Mouse (Mus musculus) ovary, postnatal 14 days (tissue): Measurements from ENCODE around the gene Zbtb7b.
A peak's percentile ranks its signal among the peaks of the same experiment; 100 is the strongest.

ENCODE experiments used
- DNase-seq: peaks from one replicate; pipeline ENCODE4 v3.0.0; 2022; ENCODE audit warnings: low spot score

Gene Zbtb7b

GRCm38 (mm10) chr3:89388901-89389740 is 5.5 kb downstream of the Zbtb7b start:
- DNase-seq = no peak

DNA sequence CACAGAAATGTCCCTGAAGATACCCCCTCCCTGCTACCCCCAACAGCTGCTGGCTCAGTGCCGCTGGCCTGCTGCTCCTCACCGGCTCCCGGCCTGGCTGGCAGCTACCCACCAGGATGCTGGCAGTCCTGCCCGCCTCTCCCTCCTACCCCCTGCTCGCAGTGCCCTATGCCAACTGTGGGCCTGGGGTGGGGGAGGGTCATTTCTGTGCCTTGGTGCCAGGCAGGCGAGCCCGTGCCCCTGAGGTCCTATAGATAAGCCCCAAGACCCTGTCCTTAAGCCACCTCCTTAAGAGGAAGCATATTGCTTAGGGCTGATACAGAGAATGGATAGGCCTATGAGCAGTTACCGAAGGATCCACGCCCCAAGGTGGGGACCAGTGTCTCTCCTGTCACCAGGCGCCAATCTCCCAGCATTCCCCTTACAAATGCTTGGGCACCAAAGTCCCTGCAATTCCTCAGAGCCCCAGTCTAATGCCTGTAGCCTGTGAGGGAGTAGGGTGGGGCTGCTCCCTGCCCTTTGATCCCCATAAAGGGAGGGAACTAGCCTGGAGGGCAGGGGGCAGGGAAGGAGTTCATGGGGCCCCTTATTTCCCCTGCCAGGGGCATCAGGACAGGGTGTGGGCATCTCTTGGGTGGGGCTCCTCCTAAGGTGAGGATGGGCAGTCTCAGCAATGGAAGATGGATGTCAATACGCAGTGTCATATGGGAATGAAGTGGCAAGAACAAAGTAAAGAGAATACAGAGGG is 6.3 kb downstream of the Zbtb7b start:
- DNase-seq = peak; percentile 61

DNA sequence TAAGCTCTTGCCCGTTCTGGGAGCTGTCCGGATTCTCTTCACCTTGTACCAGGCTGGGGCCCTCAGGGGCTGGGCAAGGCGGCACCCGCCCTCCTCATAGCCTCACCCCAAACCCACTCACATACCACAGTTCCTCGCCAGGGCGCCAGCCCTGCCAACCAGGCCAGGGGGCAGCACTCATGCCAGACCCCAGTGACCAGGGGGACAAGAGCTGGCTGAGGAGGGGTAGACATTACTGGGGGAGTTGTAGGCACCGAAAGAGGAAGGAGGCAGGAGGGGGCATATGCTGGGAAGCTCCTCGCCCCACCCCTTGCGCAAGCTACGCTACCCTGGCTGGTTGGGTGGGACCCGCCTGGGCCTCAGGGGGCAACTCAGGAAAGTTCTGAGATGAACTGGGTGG is 6.9 kb downstream of the Zbtb7b start:
- DNase-seq = no peak

GRCm38 (mm10) chr3:89386438-89387420 is 7.8 kb downstream of the Zbtb7b start:
- DNase-seq = no peak

DNA sequence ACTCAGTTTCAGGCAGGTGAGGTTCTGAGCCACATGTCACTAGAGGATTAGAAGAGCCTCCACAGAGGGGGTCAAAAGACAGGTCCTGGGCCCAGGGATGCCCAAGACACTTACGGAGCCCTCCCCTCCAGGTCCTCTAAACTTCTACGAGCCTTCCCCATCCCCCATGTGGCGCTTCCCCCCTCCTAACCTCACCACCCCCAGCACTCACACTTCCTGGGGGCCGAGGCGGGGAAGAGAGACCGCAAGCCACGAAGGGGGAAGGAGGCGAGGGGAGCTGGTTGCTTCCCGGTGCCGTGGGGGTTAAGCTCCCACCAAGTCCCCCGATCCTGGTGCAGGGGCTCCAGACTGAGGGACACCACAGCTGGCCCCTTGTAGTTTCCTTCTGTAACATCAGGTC is 9.1 kb downstream of the Zbtb7b start:
- no peak for DNase-seq

DNA sequence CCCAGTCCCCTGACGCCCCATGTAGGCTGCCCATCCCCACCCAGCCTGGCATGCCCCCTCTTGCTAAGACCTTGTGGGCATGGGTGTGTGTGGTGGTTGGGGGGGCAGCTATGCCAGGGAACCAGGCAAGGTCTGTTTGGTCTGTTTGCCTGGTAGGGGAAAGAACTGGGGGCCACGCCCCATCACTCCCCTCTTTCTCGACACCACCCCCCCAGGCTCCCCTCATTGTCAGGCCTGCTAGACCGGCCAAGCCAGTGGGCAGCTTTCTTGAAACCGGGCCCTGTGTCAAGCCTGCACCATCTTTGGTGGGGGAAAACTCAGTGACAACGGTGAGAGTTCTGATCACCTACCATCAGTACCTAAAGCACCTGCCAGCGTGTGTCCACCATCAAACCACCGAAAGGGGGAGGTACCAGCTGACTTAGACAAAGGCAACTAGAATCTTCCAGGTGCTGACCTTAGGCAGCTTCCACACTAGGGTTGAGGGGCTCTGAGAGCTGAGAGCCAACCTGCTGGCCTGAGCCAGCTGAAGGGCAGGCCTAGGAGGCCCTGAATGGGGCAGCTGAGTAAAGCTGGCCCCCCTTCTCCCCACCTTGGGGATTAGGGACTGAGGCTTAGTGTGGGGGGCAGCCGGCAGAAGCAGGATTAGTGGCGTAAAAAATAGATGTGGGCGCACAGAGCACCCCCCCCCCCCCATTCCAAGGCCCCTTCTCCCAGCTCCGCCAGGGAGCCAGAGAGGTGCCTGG is 10.1 kb downstream of the Zbtb7b start:
- DNase-seq = no peak

DNA sequence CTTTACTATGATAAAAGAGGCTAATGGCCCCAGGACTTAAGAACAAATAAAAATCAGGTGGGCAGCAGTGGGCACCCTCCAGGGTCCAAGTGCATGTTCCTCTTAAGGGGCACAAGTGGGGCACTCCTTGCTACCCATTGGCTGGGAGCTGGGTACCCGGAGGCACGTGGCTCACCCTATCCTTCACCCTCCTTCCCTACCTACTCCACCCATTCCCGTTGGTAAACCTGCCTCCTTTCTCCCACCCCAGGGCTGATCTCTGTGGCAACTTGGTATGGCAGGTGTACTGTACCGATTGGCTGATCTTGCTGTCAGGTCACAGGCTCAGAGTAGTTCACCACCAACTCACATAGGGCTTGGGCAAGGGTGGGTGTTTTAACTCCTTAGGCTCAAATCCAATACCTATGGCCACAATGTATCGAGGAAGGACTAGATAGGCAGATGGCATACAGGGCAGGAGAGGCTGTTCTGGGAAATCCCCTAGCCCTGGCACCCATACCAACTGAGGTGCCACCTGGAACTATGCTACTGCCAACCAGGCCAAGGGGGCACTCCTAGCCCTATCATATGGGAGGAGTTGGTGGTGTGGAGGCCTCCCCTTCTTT is 10.8 kb downstream of the Zbtb7b start:
- DNase-seq = no peak

GRCm38 (mm10) chr3:89382950-89383349 is 11.6 kb downstream of the Zbtb7b start:
- no peak for DNase-seq

DNA sequence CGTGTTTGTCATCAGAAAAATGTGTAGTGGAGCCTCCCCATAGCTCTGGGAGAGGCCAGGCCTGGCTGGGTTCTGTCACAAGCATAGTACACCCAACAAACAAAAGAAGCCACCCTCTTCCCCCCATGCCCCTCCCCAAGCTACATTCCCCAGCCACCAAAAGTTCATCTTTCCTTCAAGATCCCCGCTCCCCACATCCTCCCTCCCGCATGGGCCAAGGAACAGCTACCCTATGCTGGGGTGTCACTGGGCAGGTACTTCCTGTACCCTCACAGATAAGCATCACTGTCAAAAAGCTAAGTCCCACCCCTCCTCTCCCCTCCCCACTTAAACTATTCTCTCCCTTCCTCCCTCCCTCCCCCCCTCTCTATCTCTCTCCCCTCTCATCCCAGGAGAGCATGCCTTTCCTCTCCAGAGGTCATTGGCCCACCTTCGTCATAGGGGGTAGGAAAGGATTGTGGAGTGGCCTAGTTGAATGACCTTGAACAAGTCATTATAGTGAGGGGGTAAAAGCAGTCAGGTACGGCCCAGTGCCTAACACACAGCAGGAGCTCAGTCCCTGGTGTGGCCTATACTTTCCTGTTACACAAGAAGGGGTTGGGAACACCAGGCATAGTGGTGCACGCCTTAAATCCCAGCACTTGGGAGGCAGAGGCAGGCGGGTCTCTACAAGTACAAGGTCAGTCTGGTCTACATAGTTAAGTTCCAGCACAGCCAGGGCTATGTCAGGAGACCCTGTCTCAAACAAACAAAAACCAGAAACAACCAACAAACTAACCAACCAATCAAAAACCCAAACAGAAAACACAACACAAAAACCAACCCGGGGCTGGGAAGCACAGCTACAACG is 12.3 kb downstream of the Zbtb7b start:
- DNase-seq = no peak

DNA sequence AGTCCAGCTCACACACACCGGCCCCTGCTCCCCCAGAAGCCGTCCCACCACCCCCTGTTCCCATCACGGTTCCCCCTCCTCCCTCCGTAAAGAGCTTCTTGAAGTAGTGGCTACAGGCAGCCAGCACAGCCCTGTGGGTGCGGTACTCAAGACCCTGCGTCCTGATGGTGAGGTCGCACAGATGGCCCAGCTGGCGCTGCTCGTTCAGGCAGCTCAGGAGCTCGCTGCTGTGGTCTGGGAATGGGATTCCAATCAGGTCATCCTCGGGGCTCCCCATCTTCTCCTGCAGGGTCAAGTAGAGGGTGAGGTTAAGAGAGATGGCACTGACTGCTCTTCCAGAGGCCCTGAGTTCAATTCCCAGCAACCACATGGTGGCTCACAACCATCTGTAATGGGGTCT is 13.3 kb downstream of the Zbtb7b start:
- DNase-seq = no peak

DNA sequence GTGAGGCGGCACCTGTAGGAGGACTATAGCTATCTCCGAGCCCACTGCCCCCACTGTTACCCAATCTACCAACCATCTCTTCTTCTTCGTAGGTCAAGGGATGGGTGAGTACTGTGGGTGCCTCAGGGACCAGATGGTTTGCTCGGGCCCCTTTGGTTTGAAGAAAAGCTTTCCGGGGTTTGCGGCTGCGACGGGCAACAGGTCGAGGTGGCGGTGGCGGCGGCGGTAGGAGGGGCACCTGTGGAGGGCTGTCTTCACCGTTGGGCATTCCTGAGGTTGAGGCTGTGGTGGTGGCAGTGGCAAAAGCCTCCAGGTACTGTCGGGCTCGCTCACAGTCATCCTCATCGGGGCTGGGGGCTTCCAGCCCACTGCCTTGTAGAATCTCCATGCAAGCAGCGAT is 13.9 kb downstream of the Zbtb7b start:
- no peak for DNase-seq

DNA sequence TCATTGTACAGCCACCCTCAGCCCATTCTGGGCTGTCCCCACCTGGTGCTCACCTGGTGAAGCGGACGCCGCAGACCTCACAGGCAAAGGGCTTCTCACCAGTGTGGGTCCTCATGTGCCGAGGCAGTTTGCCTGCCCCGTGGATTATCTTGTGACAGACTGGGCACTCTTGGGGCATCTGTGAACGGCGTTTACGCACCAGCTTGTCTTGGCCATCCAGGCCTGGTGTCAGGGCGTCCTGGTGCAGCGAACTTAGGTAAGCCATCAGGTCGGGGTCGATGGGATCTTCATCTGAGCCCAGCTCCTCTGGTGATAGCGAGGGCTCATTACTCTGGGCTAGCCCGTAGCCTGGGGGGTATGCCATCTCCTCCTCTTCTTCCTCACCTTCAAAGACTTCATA is 14.3 kb downstream of the Zbtb7b start:
- DNase-seq = no peak

- DNase-seq = no peak
Measured at GRCm38 (mm10) chr3:89379388-89380131, 15.0 kb downstream of the Zbtb7b start.

DNA sequence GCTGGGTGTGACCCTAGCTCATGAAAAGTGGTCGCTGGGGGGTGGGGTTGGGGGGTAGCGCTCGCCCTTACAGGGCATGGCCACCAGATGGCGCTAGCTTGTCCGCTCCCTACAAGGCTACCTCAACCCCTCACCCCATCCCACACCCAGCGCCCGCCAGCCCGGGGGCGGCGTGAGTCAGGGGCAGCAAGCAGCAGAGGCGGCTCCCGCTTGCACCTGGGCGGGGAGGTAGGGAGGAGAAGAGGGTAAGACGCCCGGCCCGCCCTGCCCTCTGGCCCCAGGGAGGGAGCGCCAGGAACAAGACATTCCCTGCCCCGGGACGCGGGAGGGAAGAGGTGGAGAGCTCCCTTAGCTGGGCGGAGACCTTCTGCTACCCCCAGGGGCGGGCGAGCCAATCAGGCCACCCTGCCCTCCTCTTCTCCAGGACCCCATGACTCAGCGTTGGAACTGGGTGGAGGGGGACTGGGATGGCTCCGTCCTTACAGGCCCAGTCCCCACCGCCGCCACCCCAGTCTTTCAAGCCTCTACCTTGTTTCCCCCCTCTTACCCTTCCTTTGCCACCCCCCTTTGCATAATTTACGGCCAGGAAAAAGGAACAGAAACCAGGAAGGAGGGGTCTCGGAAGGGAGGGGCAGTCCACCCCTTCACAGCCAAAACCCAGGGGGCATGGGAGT is 16.0 kb downstream of the Zbtb7b start:
- peak; percentile 71 for DNase-seq

GRCm38 (mm10) chr3:89377831-89378230 is 16.7 kb downstream of the Zbtb7b start:
- no peak for DNase-seq

GRCm38 (mm10) chr3:89373581-89374231 is 20.9 kb downstream of the Zbtb7b start:
- DNase-seq = no peak

DNA sequence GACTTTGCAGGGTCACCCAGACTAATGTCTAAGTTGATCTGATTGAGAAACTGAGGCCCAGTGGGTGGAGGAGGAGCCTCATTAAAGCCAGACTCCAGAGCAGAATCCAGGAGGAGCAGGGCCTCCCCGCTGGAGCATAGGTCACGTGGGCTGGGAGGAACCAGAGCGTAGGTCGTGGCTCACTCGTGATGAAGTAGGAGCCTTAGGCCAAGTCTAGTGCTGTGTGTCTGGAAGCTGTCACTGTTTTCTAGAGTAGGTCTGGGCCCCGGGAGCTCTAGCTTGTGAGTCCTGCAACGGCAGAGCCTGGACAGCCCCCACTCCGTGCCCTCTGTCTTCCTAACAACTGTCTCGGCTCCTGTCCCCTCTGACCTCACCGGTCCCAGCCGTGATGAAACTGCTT is 27.2 kb downstream of the Zbtb7b start:
- DNase-seq = no peak
